Mouse (Mus musculus): ENCODE measurements at regions not wholly inside any gene's neighbourhood (a gene's known extent, or its start where the extent isn't known, plus 50 kb on each side); places are given as distances from the start of the nearest gene placed in this dataset.

- no peak for TF ChIP-seq CTCF (IDR thresholded peaks at IDR 0.05; ENCODE audit: borderline replicate concordance, insufficient read depth, low read length)
- TF ChIP-seq POLR2A (IDR thresholded peaks at IDR 0.05; ENCODE audit: low read depth, low read length), result no peak
These were observed 142.8 kb downstream of the Mylk4 start for GRCm38 (mm10) chr13:32640941-32641340.
